Mouse (Mus musculus): ENCODE data around the gene Trpc3. TPM values are rescaled to one million over a fixed set of nuclear protein-coding genes. Genes with fewer than 3 reads are reported as not detected.

The Trpc3 gene
- polyA plus RNA-seq, 1 experiment from 2014 or later: 0.46 TPM

DNA sequence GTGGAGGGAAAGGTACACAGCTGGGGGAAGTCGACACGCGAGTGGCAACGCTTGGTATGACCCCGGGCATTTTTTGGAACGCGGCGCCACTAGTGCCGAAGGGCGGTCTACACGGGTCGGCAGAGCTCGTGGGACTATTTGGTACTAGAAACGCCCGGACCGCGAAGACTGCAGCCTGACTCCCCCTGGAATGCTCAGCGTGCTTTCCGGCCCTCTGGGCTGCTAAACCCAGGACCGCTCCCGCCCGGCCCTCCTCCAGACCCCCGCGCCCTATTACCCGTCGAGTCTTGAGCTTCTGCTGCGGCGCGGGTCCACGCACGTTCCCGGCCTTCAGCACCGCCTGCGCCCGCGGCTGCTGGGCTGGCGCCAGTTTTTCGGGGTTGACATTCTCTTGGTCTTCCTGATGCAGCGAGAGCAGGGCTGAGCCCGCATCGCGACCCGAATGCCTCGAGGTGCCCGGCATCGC is 118.6 kb downstream of the Trpc3 start:
- no peak for DNase-seq
- H3K27me3 ChIP-seq (ENCODE audit: insufficient read depth, low read length): no peaks in the 10 kb centered on the region

More for the DNA sequence above, 118.6 kb downstream of the Trpc3 start:
- no peak for TF ChIP-seq CTCF (IDR thresholded peaks at IDR 0.05; ENCODE audit: low read depth)
- peak; percentile 2 for ATAC-seq
- Histone ChIP-seq H3K4me1 (ENCODE audit: insufficient read depth) (no peaks in the 10 kb centered on the region), H3K27ac (ENCODE audit: low read depth) (peak overlapping the region; percentile 81), H3K36me3 (replicated peaks; ENCODE audit: insufficient read depth, low read length) (peaks cover 41% of the 10 kb centered on the region), H3K9me3 (ENCODE audit: low read length) (no peaks in the 10 kb centered on the region), H3K4me2 (ENCODE audit: low read depth, low read length) (peak overlapping the region; percentile 96), H3K4me3 (ENCODE audit: low read depth, low read length) (peak overlapping the region; percentile 99), H3K9ac (replicated peaks) (peak overlapping the region; percentile 95)
- WGBS (ENCODE audit: insufficient replicate concordance): under 1% methylated on average over 46 of the region's 46 CpGs

Other genes with a start within 250 kb of the Trpc3 start
- gene Anxa5, start 214.3 kb downstream of the Trpc3 start, polyA plus RNA-seq (2015; fragmentation: Nextera tagmentation; extraction: Ambion mirVana): 54.1 and 59.1 TPM in 2 replicates
- gene 1810062G17Rik, start 214.2 kb downstream of the Trpc3 start, polyA plus RNA-seq (2015; fragmentation: Nextera tagmentation; extraction: Ambion mirVana): 1.6 and 1.9 TPM in 2 replicates
- not detected in 2 replicates for gene Gm11549, start 168.4 kb downstream of the Trpc3 start, polyA plus RNA-seq (2015; fragmentation: Nextera tagmentation; extraction: Ambion mirVana)
- 22.9 and 24.8 TPM in 2 replicates for gene Exosc9, start 137.6 kb downstream of the Trpc3 start, polyA plus RNA-seq (2015; fragmentation: Nextera tagmentation; extraction: Ambion mirVana)
- gene Ccna2, start 118.0 kb downstream of the Trpc3 start, polyA plus RNA-seq (2015; fragmentation: Nextera tagmentation; extraction: Ambion mirVana): 93.0 and 96.3 TPM in 2 replicates
- 3.4 and 3.9 TPM in 2 replicates for gene Bbs7, start 76.7 kb downstream of the Trpc3 start, polyA plus RNA-seq (2015; fragmentation: Nextera tagmentation; extraction: Ambion mirVana)
- gene 4932438A13Rik, start 172.9 kb upstream of the Trpc3 start, polyA plus RNA-seq (2015; fragmentation: Nextera tagmentation; extraction: Ambion mirVana): 14.4 and 15.8 TPM in 2 replicates

All from liver, postnatal 0 days (tissue).